Mouse (Mus musculus) MEL (cell line): ENCODE results near the gene Pcbp2.

Experiments
- CTCF ChIP-seq, 3 experiments: IDR thresholded peaks in 2 of 3; conservative IDR thresholded peaks in 1 of 3; 2 replicates each; pipeline ENCODE4 v1.5.1; 2011 to 2012; ENCODE audit warnings: low read length in 3 of 3, low read depth in 2 of 3, mild to moderate bottlenecking in 2 of 3, improper control_type of control experiment in 1 of 3, inconsistent platforms in 1 of 3, mixed read lengths in 1 of 3, moderate library complexity in 1 of 3; ENCODE audit not compliant: control insufficient read depth in 1 of 3, insufficient read depth in 1 of 3, poor library complexity in 1 of 3, severe bottlenecking in 1 of 3
- E2F4 ChIP-seq: IDR thresholded peaks from 2 replicates; pipeline ENCODE4 v1.6.1; 2011; ENCODE audit warnings: low read depth, low read length, improper control_type of control experiment, borderline replicate concordance
- EP300 ChIP-seq, 2 experiments: IDR thresholded peaks; 2 replicates each; pipeline ENCODE4 v1.6.1; 2011; ENCODE audit warnings: improper control_type of control experiment in 2 of 2, low read length in 2 of 2, low read depth in 1 of 2, mild to moderate bottlenecking in 1 of 2
- ETS1 ChIP-seq: IDR thresholded peaks from 2 replicates; pipeline ENCODE4 v1.6.1; 2012; ENCODE audit warnings: low read depth, mild to moderate bottlenecking, inconsistent platforms, low read length, improper control_type of control experiment, moderate library complexity
- HCFC1 ChIP-seq: IDR thresholded peaks from 2 replicates; pipeline ENCODE4 v1.6.1; 2012; ENCODE audit warnings: low read depth, mild to moderate bottlenecking, inconsistent platforms, low read length, improper control_type of control experiment, moderate library complexity
- KAT2A ChIP-seq: conservative IDR thresholded peaks from 2 replicates; pipeline ENCODE4 v1.6.1; 2012; ENCODE audit warnings: low read depth, low read length, improper control_type of control experiment, inconsistent platforms
- MAX ChIP-seq: IDR thresholded peaks from 2 replicates; pipeline ENCODE4 v1.6.1; 2011; ENCODE audit warnings: low read length, improper control_type of control experiment
- MYB ChIP-seq: IDR thresholded peaks from 2 replicates; pipeline ENCODE4 v1.6.1; 2011; ENCODE audit warnings: mild to moderate bottlenecking, low read depth, low read length, improper control_type of control experiment
- POLR2A ChIP-seq, 2 experiments: IDR thresholded peaks; 2 replicates each; pipeline ENCODE4 v1.6.1; 2011 to 2012; ENCODE audit warnings: low read length in 2 of 2, mild to moderate bottlenecking in 2 of 2, control low read depth in 1 of 2, improper control_type of control experiment in 1 of 2, low read depth in 1 of 2, moderate library complexity in 1 of 2; ENCODE audit not compliant: control insufficient read depth in 1 of 2, insufficient read depth in 1 of 2, poor library complexity in 1 of 2
- POLR2AphosphoS2 ChIP-seq: IDR thresholded peaks from 2 replicates; pipeline ENCODE4 v1.6.1; 2011; ENCODE audit warnings: low read length, improper control_type of control experiment
- POLR2AphosphoS5 ChIP-seq: IDR thresholded peaks from 2 replicates; pipeline ENCODE4 v1.6.1; 2012; ENCODE audit warnings: low read depth, borderline replicate concordance, mild to moderate bottlenecking, inconsistent platforms, low read length, moderate library complexity, mixed read lengths
- TAL1 ChIP-seq: IDR thresholded peaks from 2 replicates; pipeline ENCODE4 v1.6.1; 2012; ENCODE audit warnings: mild to moderate bottlenecking, inconsistent platforms, low read length, moderate library complexity, mixed read lengths
- ZC3H11A ChIP-seq: IDR thresholded peaks from 2 replicates; pipeline ENCODE4 v1.6.1; 2012; ENCODE audit warnings: low read depth, mild to moderate bottlenecking, inconsistent platforms, low read length, improper control_type of control experiment

DNA sequence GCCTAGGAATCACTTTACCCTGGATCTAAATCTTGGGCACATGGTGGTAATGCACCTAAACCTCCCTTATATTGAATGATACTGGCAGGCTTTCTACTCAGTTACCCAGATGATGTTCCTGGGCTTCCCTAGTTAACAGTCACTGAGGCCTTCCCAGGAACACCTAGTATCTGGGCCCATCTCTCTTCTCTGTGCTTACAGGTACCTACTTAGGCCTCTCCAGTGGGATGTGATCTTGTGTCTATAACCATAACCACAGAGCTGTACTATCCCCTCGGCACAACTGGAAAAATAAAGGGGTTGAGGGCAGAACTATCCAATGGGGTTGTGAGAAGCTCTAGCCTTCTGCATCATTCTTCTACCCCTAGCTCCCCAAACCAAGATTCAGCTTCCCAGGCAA is 36.5 kb downstream of the Pcbp2 start:
- TF ChIP-seq CTCF (IDR thresholded peaks at IDR 0.05 in 2 of 3, conservative IDR thresholded peaks at IDR 0.05 in 1 of 3; ENCODE audit: control insufficient read depth in 1 of 3, insufficient read depth in 1 of 3, low read depth in 2 of 3, low read length in 3 of 3, poor library complexity in 1 of 3, severe bottlenecking in 1 of 3) (no peak), POLR2AphosphoS2 (peak; percentile 76; the same call in 1 of the 2 replicates), POLR2AphosphoS5 (no peak), EP300 (IDR thresholded peaks at IDR 0.05; ENCODE audit: low read depth in 1 of 2, low read length in 2 of 2) (no peak), KAT2A (no peak), POLR2A (IDR thresholded peaks at IDR 0.05; ENCODE audit: control insufficient read depth in 1 of 2, insufficient read depth in 1 of 2, low read depth in 1 of 2, low read length in 2 of 2, poor library complexity in 1 of 2) (no peak), MYB (no peak), TAL1 (no peak), MAX (no peak), HCFC1 (no peak), ZC3H11A (no peak), ETS1 (no peak), E2F4 (no peak)
